Mouse (Mus musculus) gastrocnemius, postnatal 14 days (tissue): ENCODE data around the gene Mc1r. TPM values are rescaled to one million over a fixed set of nuclear protein-coding genes. Genes with fewer than 3 reads are reported as not detected.
A peak's percentile ranks its signal among the peaks of the same experiment; 100 is the strongest.
"Not testable (repeated sequence)": the region's sequence is repeated elsewhere in the genome, so short reads cannot be mapped to it uniquely, and the experiment has no call there.

Experiments used
- DNase-seq: peaks from one replicate; pipeline ENCODE4 v3.0.0; 2021; ENCODE audit warnings: mixed read lengths
- intact Hi-C: fragments of 180-260 bp; cut with DNase I; formaldehyde crosslinking; loops from one replicate; pipeline ENCODE4 v1.15.1; 2025; ENCODE audit warnings: low total_unique reads
- total RNA-seq, 2 experiments: library from RNA; stranded (reverse); gene quantifications; 2 replicates each; pipeline ENCODE4 v1.2.3; 2021

Mc1r gene
- total RNA-seq, 2 experiments from 2014 or later: not detected

- DNase-seq: peak; percentile 56
- intact Hi-C loops: no loop called here
Measured at GRCm38 (mm10) chr8:123410049-123410587, 3.2 kb downstream of the Mc1r start.

- intact Hi-C loops: no loop called here
- no peak for DNase-seq
Measured at GRCm38 (mm10) chr8:123410788-123411187, 3.9 kb downstream of the Mc1r start.

GRCm38 (mm10) chr8:123411246-123411645 lies 4.3 kb downstream of the Mc1r start, which contains the start of gene Tubb3:
Tubb3 (plus strand) TSS chr8:123411424.
- peak; percentile 23 for DNase-seq
- intact Hi-C loops: no loop called here

- intact Hi-C loops: no loop called here
- no peak for DNase-seq
Measured at GRCm38 (mm10) chr8:123411781-123412327, 4.9 kb downstream of the Mc1r start.

GRCm38 (mm10) chr8:123412560-123413170 lies 5.8 kb downstream of the Mc1r start:
- intact Hi-C loops: no loop called here
- DNase-seq: no peak

GRCm38 (mm10) chr8:123414255-123414654 lies 7.3 kb downstream of the Mc1r start:
- intact Hi-C loops: no loop called here
- DNase-seq: no peak

GRCm38 (mm10) chr8:123414997-123415696 lies 8.2 kb downstream of the Mc1r start:
- DNase-seq, intact Hi-C loops: not testable (repeated sequence)

GRCm38 (mm10) chr8:123415967-123416943 lies 9.3 kb downstream of the Mc1r start:
- intact Hi-C loops: no loop called here
- no peak for DNase-seq

- DNase-seq: no peak
- intact Hi-C loops: no loop called here
Measured at GRCm38 (mm10) chr8:123416944-123417555, 10.1 kb downstream of the Mc1r start.

- intact Hi-C loops: no loop called here
Measured at GRCm38 (mm10) chr8:123419711-123420110, 12.8 kb downstream of the Mc1r start.

GRCm38 (mm10) chr8:123420525-123421281 lies 13.8 kb downstream of the Mc1r start:
- DNase-seq: no peak
- intact Hi-C loops: no loop called here

More at GRCm38 (mm10) chr8:123419711-123420110, 12.8 kb downstream of the Mc1r start:
- no peak for DNase-seq

GRCm38 (mm10) chr8:123421325-123421724 lies 14.4 kb downstream of the Mc1r start:
- intact Hi-C loops: no loop called here
- DNase-seq: no peak

- DNase-seq: peak; percentile 58
- intact Hi-C loops: no loop called here
Measured at GRCm38 (mm10) chr8:123422056-123422780, 15.3 kb downstream of the Mc1r start.

- intact Hi-C loops: no loop called here
- DNase-seq: no peak
Measured at GRCm38 (mm10) chr8:123422781-123423159, 15.9 kb downstream of the Mc1r start.

- no peak for DNase-seq
- intact Hi-C loops: no loop called here
Measured at GRCm38 (mm10) chr8:123423441-123423840, 16.5 kb downstream of the Mc1r start, which contains the start of gene Def8. Def8 (plus strand) TSS chr8:123423527.

GRCm38 (mm10) chr8:123426511-123427509 lies 19.9 kb downstream of the Mc1r start:
- intact Hi-C loops: no loop called here
- no peak for DNase-seq
